Mouse (Mus musculus) C2C12 (cell line): ENCODE results near the gene Btbd6.

Source experiments
- CTCF ChIP-seq: IDR thresholded peaks from one replicate; pipeline ENCODE4 v1.5.1; 2011; ENCODE audit not compliant: control insufficient read depth, insufficient read depth, insufficient read length
- MYOG ChIP-seq: IDR thresholded peaks from one replicate; pipeline ENCODE4 v1.6.1; 2011; ENCODE audit not compliant: control insufficient read depth, insufficient read length; ENCODE audit errors: extremely low read depth

DNA sequence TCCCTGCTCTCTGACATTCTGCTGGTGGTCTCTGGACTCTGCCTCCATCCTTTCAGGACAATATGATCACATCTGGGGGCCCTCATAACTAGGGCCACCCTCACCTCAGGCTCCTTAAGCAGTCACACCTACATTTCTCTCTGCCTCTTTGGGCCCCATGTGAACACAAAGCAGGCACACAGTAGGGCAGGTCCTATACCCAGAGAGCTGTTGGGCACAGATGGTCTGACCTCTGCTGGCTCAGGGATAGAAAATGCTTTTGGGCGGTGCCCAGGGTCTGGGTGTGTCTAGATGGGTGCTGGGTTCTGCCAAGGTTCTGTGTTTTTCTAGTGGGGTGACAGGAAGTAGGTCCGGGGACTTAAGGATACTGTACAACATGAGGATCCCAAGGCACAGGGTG lies 32.6 kb upstream of the Btbd6 start:
- TF ChIP-seq CTCF (no peak), MYOG (no peak)
